Mouse (Mus musculus): ENCODE data around the gene Hipk1. TPM values are rescaled to one million over a fixed set of nuclear protein-coding genes. Genes with fewer than 3 reads are reported as not detected.

Hipk1 gene
- polyA plus RNA-seq, 1 experiment from 2014 or later = 14.0 TPM

GRCm38 (mm10) chr3:103724137-103724536, 67.2 kb downstream of the Hipk1 start:
- Histone ChIP-seq H3K27me3 (replicated peaks) (no peaks in the 10 kb centered on the region), H3K36me3 (no peaks in the 10 kb centered on the region), H3K4me1 (peaks cover 3% of the 10 kb centered on the region; the same call in 1 of the 2 replicates), H3K9ac (no peak overlapping the region), H3K4me3 (no peak overlapping the region), H3K4me2 (replicated peaks) (no peak overlapping the region), H3K9me3 (no peaks in the 10 kb centered on the region), H3K27ac (no peak overlapping the region)
- WGBS = 64% methylated on average over 3 of the region's 3 CpGs
- no peak for ATAC-seq (ENCODE audit: low FRiP score, low read depth)

- Histone ChIP-seq H3K9ac (no peak overlapping the region), H3K27ac (no peak overlapping the region), H3K9me3 (no peaks in the 10 kb centered on the region), H3K27me3 (replicated peaks) (no peaks in the 10 kb centered on the region), H3K4me3 (no peak overlapping the region), H3K36me3 (no peaks in the 10 kb centered on the region), H3K4me1 (peaks cover 18% of the 10 kb centered on the region), H3K4me2 (replicated peaks) (no peak overlapping the region)
- no peak for ATAC-seq (ENCODE audit: low FRiP score, low read depth)
- 89% methylated on average over 4 of the region's 4 CpGs for WGBS
These were observed 72.6 kb downstream of the Hipk1 start for GRCm38 (mm10) chr3:103718728-103719127.

GRCm38 (mm10) chr3:103716774-103717760, 74.3 kb downstream of the Hipk1 start:
- no peaks in the 10 kb centered on the region for H3K27me3 ChIP-seq (replicated peaks)
- no peak; the same call in 1 of the 2 replicates for ATAC-seq (ENCODE audit: low FRiP score, low read depth)
- H3K27ac ChIP-seq = no peak overlapping the region

GRCm38 (mm10) chr3:103715762-103716693, 75.3 kb downstream of the Hipk1 start:
- H3K4me1 ChIP-seq = peaks cover 18% of the 10 kb centered on the region
- H3K9me3 ChIP-seq = no peaks in the 10 kb centered on the region
- no peak overlapping the region for H3K9ac ChIP-seq
- no peak overlapping the region for H3K27ac ChIP-seq
- ATAC-seq (ENCODE audit: low FRiP score, low read depth) = peak; percentile 65; the same call in 1 of the 2 replicates
- 27% methylated on average over 11 of the region's 11 CpGs for WGBS
- no peak overlapping the region for H3K4me3 ChIP-seq
- no peak overlapping the region; the same call in 1 of the 2 replicates for H3K4me2 ChIP-seq (replicated peaks)
- no peaks in the 10 kb centered on the region for H3K27me3 ChIP-seq (replicated peaks)
- H3K36me3 ChIP-seq = no peaks in the 10 kb centered on the region

More at GRCm38 (mm10) chr3:103716774-103717760, 74.3 kb downstream of the Hipk1 start:
- no peak overlapping the region for H3K4me2 ChIP-seq (replicated peaks)
- H3K9me3 ChIP-seq = no peaks in the 10 kb centered on the region
- H3K4me1 ChIP-seq = peaks cover 18% of the 10 kb centered on the region
- 41% methylated on average over 15 of the region's 15 CpGs for WGBS
- no peak overlapping the region for H3K4me3 ChIP-seq
- no peak overlapping the region for H3K9ac ChIP-seq
- no peaks in the 10 kb centered on the region for H3K36me3 ChIP-seq

- no peak overlapping the region for H3K4me2 ChIP-seq (replicated peaks)
- H3K4me1 ChIP-seq = peaks cover 18% of the 10 kb centered on the region
- no peak overlapping the region for H3K4me3 ChIP-seq
- no peak overlapping the region for H3K27ac ChIP-seq
- no peak overlapping the region for H3K9ac ChIP-seq
- WGBS = 81% methylated on average over 8 of the region's 8 CpGs
- H3K9me3 ChIP-seq = no peaks in the 10 kb centered on the region
- no peak for ATAC-seq (ENCODE audit: low FRiP score, low read depth)
- H3K27me3 ChIP-seq (replicated peaks) = no peaks in the 10 kb centered on the region
- no peaks in the 10 kb centered on the region for H3K36me3 ChIP-seq
These were observed 76.4 kb downstream of the Hipk1 start for GRCm38 (mm10) chr3:103714942-103715341.

- H3K4me2 ChIP-seq (replicated peaks) = no peak overlapping the region
- no peak overlapping the region for H3K4me3 ChIP-seq
- H3K27ac ChIP-seq = no peak overlapping the region
- no peaks in the 10 kb centered on the region for H3K36me3 ChIP-seq
- ATAC-seq (ENCODE audit: low FRiP score, low read depth) = no peak
- 73% methylated on average over 7 of the region's 7 CpGs for WGBS
- no peak overlapping the region for H3K9ac ChIP-seq
- no peaks in the 10 kb centered on the region for H3K27me3 ChIP-seq (replicated peaks)
- no peaks in the 10 kb centered on the region for H3K9me3 ChIP-seq
- H3K4me1 ChIP-seq = peaks cover 17% of the 10 kb centered on the region
These were observed 77.0 kb downstream of the Hipk1 start for GRCm38 (mm10) chr3:103714236-103714875.

GRCm38 (mm10) chr3:103712196-103712595, 79.2 kb downstream of the Hipk1 start:
- 98% methylated on average over 4 of the region's 4 CpGs for WGBS
- H3K9me3 ChIP-seq = no peaks in the 10 kb centered on the region

GRCm38 (mm10) chr3:103709470-103710040, 81.8 kb downstream of the Hipk1 start:
- no peak for ATAC-seq (ENCODE audit: low FRiP score, low read depth)
- Histone ChIP-seq H3K4me3 (no peak overlapping the region), H3K9ac (no peak overlapping the region), H3K27ac (no peak overlapping the region), H3K4me2 (replicated peaks) (no peak overlapping the region), H3K27me3 (replicated peaks) (no peaks in the 10 kb centered on the region), H3K9me3 (no peaks in the 10 kb centered on the region), H3K36me3 (no peaks in the 10 kb centered on the region), H3K4me1 (0 out of 2 replicates have a peak, but pooled peaks cover 5% of the 10 kb centered on the region)
- WGBS = 96% methylated on average over 5 of the region's 5 CpGs

More at GRCm38 (mm10) chr3:103712196-103712595, 79.2 kb downstream of the Hipk1 start:
- Histone ChIP-seq H3K4me2 (replicated peaks) (no peak overlapping the region), H3K4me1 (peaks cover 16% of the 10 kb centered on the region), H3K27me3 (replicated peaks) (no peaks in the 10 kb centered on the region), H3K27ac (no peak overlapping the region), H3K36me3 (no peaks in the 10 kb centered on the region), H3K4me3 (no peak overlapping the region), H3K9ac (no peak overlapping the region)
- ATAC-seq (ENCODE audit: low FRiP score, low read depth) = no peak

- Histone ChIP-seq H3K4me2 (replicated peaks) (no peak overlapping the region), H3K27ac (no peak overlapping the region), H3K4me1 (0 out of 2 replicates have a peak, but pooled peaks cover 5% of the 10 kb centered on the region), H3K36me3 (no peaks in the 10 kb centered on the region), H3K27me3 (replicated peaks) (no peaks in the 10 kb centered on the region), H3K9ac (no peak overlapping the region), H3K9me3 (no peaks in the 10 kb centered on the region), H3K4me3 (no peak overlapping the region)
- ATAC-seq (ENCODE audit: low FRiP score, low read depth) = no peak
- 91% methylated on average over 12 of the region's 12 CpGs for WGBS
These were observed 85.9 kb downstream of the Hipk1 start for GRCm38 (mm10) chr3:103705426-103705825.

- no peak overlapping the region for H3K4me2 ChIP-seq (replicated peaks)
- H3K27ac ChIP-seq = no peak overlapping the region
- no peak overlapping the region for H3K4me3 ChIP-seq
- WGBS = 83% methylated on average over 6 of the region's 6 CpGs
- H3K9me3 ChIP-seq = no peaks in the 10 kb centered on the region
- H3K27me3 ChIP-seq (replicated peaks) = no peaks in the 10 kb centered on the region
- no peaks in the 10 kb centered on the region for H3K36me3 ChIP-seq
- no peak overlapping the region for H3K9ac ChIP-seq
- H3K4me1 ChIP-seq = 0 out of 2 replicates have a peak, but pooled peaks cover 5% of the 10 kb centered on the region
- ATAC-seq (ENCODE audit: low FRiP score, low read depth) = no peak
These were observed 86.7 kb downstream of the Hipk1 start for GRCm38 (mm10) chr3:103704661-103705060.

- H3K27me3 ChIP-seq (replicated peaks) = no peaks in the 10 kb centered on the region
- no peak overlapping the region for H3K9ac ChIP-seq
- no peak overlapping the region for H3K4me3 ChIP-seq
- H3K27ac ChIP-seq = no peak overlapping the region
- H3K4me2 ChIP-seq (replicated peaks) = no peak overlapping the region
- WGBS = 92% methylated on average over 1 of the region's 1 CpGs
- H3K4me1 ChIP-seq = no peaks in the 10 kb centered on the region
- no peaks in the 10 kb centered on the region for H3K36me3 ChIP-seq
- no peaks in the 10 kb centered on the region for H3K9me3 ChIP-seq
- ATAC-seq (ENCODE audit: low FRiP score, low read depth) = no peak
These were observed 94.9 kb downstream of the Hipk1 start for GRCm38 (mm10) chr3:103696388-103696925.
